Mouse (Mus musculus) hindbrain, embryonic 16.5 days (tissue): Measurements from ENCODE around the gene Eif4a2. TPM values are rescaled to one million over a fixed set of nuclear protein-coding genes. Genes with fewer than 3 reads are reported as not detected.
"Not testable (repeated sequence)": the region's sequence is repeated elsewhere in the genome, so short reads cannot be mapped to it uniquely, and the experiment has no call there.

Experiments
- ATAC-seq: fragments of 200-750 bp; cut with Nextera tagmentation; 2 replicates; pipeline ENCODE4 v1.8.0; 2017; ENCODE audit warnings: moderate TSS enrichment, moderate library complexity
- H3K27ac ChIP-seq: fragments of 300-500 bp; sonication (generic); 2 replicates; pipeline ENCODE4 v1.5.1; 2014; ENCODE audit warnings: low read depth, mild to moderate bottlenecking, control low read depth, low read length, moderate library complexity
- H3K27me3 ChIP-seq: fragments of 300-500 bp; sonication (generic); replicated peaks from 2 replicates; pipeline ENCODE4 v1.6.1; 2014; ENCODE audit warnings: low read length; ENCODE audit not compliant: control insufficient read depth, insufficient read depth
- H3K36me3 ChIP-seq: fragments of 300-500 bp; sonication (generic); 2 replicates; pipeline ENCODE4 v1.6.1; 2014; ENCODE audit warnings: mild to moderate bottlenecking, low read length, moderate library complexity, mixed read lengths; ENCODE audit not compliant: control insufficient read depth, insufficient read depth
- H3K4me1 ChIP-seq: fragments of 300-500 bp; sonication (generic); 2 replicates; pipeline ENCODE4 v1.6.1; 2014; ENCODE audit warnings: low read depth, low read length; ENCODE audit not compliant: control insufficient read depth, insufficient read depth
- H3K4me2 ChIP-seq: fragments of 300-500 bp; sonication (generic); 2 replicates; pipeline ENCODE4 v1.6.1; 2014; ENCODE audit warnings: mild to moderate bottlenecking, low read length, control low read depth, moderate library complexity
- H3K4me3 ChIP-seq: fragments of 300-500 bp; sonication (generic); 2 replicates; pipeline ENCODE4 v1.5.1; 2014; ENCODE audit warnings: mild to moderate bottlenecking, low read length, control low read depth, moderate library complexity
- H3K9ac ChIP-seq: fragments of 300-500 bp; sonication (generic); 2 replicates; pipeline ENCODE4 v1.6.1; 2014; ENCODE audit warnings: low read depth, mild to moderate bottlenecking, control low read depth, low read length, moderate library complexity
- H3K9me3 ChIP-seq: fragments of 300-500 bp; sonication (generic); 2 replicates; pipeline ENCODE4 v1.6.1; 2014; ENCODE audit warnings: mild to moderate bottlenecking, low read length, moderate library complexity; ENCODE audit not compliant: control insufficient read depth
- WGBS: fragments of 180-500 bp; shearing (Covaris S2); extraction: QIAGEN DNeasy Blood & Tissue Kit; methylation state at CpG from one replicate; pipeline ENCODE4 v1.1.7; 2014; 5-methylcytosine and 5-hydroxymethylcytosine counted together
- polyA plus RNA-seq: library from polyadenylated mRNA; unstranded; fragments of >200 nt; fragmentation: Nextera tagmentation; extraction: Ambion mirVana; gene quantifications from 2 replicates; pipeline ENCODE4 v1.2.1, GENCODE M21; 2015

The Eif4a2 gene
- polyA plus RNA-seq, 1 experiment from 2014 or later, result 357 TPM

GRCm38 (mm10) chr16:23093321-23093953, 13.8 kb upstream of the Eif4a2 start:
- Histone ChIP-seq H3K9ac (no peak overlapping the region), H3K4me2 (no peak overlapping the region), H3K4me1 (no peaks in the 10 kb centered on the region), H3K27ac (no peak overlapping the region), H3K9me3 (no peaks in the 10 kb centered on the region), H3K27me3 (no peaks in the 10 kb centered on the region), H3K36me3 (no peaks in the 10 kb centered on the region), H3K4me3 (no peak overlapping the region)
- ATAC-seq, result no peak
- 81% methylated on average over 13 of the region's 13 CpGs for WGBS

- Histone ChIP-seq H3K36me3 (no peaks in the 10 kb centered on the region), H3K4me1 (no peaks in the 10 kb centered on the region), H3K4me3 (no peak overlapping the region), H3K27me3 (no peaks in the 10 kb centered on the region), H3K9me3 (no peaks in the 10 kb centered on the region), H3K9ac (no peak overlapping the region), H3K4me2 (no peak overlapping the region), H3K27ac (no peak overlapping the region)
- WGBS, result 97% methylated on average over 6 of the region's 6 CpGs
- ATAC-seq, result no peak
These were observed 13.1 kb upstream of the Eif4a2 start for GRCm38 (mm10) chr16:23094136-23094535.

- H3K9me3 ChIP-seq, H3K4me2 ChIP-seq, H3K27ac ChIP-seq, H3K9ac ChIP-seq, ATAC-seq, H3K36me3 ChIP-seq, H3K4me3 ChIP-seq, H3K27me3 ChIP-seq: not testable (repeated sequence)
- peaks cover 11% of the 10 kb centered on the region for H3K4me1 ChIP-seq
- 91% methylated on average over 5 of the region's 5 CpGs for WGBS
These were observed 11.7 kb upstream of the Eif4a2 start for GRCm38 (mm10) chr16:23095581-23095980.

GRCm38 (mm10) chr16:23096886-23097285, 10.4 kb upstream of the Eif4a2 start:
- not testable (repeated sequence) for H3K9me3 ChIP-seq, H3K9ac ChIP-seq, H3K27me3 ChIP-seq, ATAC-seq, H3K36me3 ChIP-seq, H3K4me3 ChIP-seq, H3K4me2 ChIP-seq, H3K27ac ChIP-seq
- WGBS, result 89% methylated on average over 1 of the region's 1 CpGs
- H3K4me1 ChIP-seq, result peaks cover 11% of the 10 kb centered on the region

GRCm38 (mm10) chr16:23097290-23098104, 9.7 kb upstream of the Eif4a2 start:
- peaks cover 11% of the 10 kb centered on the region for H3K4me1 ChIP-seq
- H3K4me2 ChIP-seq, H3K4me3 ChIP-seq, H3K36me3 ChIP-seq, H3K9ac ChIP-seq, H3K27me3 ChIP-seq, H3K9me3 ChIP-seq, H3K27ac ChIP-seq, ATAC-seq: not testable (repeated sequence)
- 79% methylated on average over 8 of the region's 8 CpGs for WGBS

- 97% methylated on average over 1 of the region's 1 CpGs for WGBS
- not testable (repeated sequence) for H3K4me2 ChIP-seq, H3K36me3 ChIP-seq, H3K27ac ChIP-seq, H3K4me3 ChIP-seq, ATAC-seq, H3K9ac ChIP-seq, H3K9me3 ChIP-seq, H3K27me3 ChIP-seq
- H3K4me1 ChIP-seq, result peaks cover 11% of the 10 kb centered on the region
These were observed 9.2 kb upstream of the Eif4a2 start for GRCm38 (mm10) chr16:23098105-23098452.

GRCm38 (mm10) chr16:23099632-23100031, 7.6 kb upstream of the Eif4a2 start:
- peak overlapping the region; percentile 61 for H3K4me2 ChIP-seq
- no peak for ATAC-seq
- no peaks in the 10 kb centered on the region for H3K9me3 ChIP-seq
- H3K9ac ChIP-seq, result peak overlapping the region; percentile 52; the same call in 1 of the 2 replicates
- H3K4me1 ChIP-seq, result peaks cover 11% of the 10 kb centered on the region
- no peak overlapping the region for H3K27ac ChIP-seq
- peaks cover 4% of the 10 kb centered on the region for H3K27me3 ChIP-seq
- no peaks in the 10 kb centered on the region for H3K36me3 ChIP-seq
- WGBS, result 8% methylated on average over 12 of the region's 12 CpGs
- peak overlapping the region; percentile 37 for H3K4me3 ChIP-seq

- ATAC-seq, result peak; percentile 73
- no peaks in the 10 kb centered on the region for H3K36me3 ChIP-seq
- peak overlapping the region; percentile 52 for H3K9ac ChIP-seq
- H3K4me2 ChIP-seq, result peak overlapping the region; percentile 61
- peaks cover 11% of the 10 kb centered on the region for H3K4me1 ChIP-seq
- H3K27ac ChIP-seq, result no peak overlapping the region
- H3K4me3 ChIP-seq, result peak overlapping the region; percentile 37
- H3K27me3 ChIP-seq, result peaks cover 4% of the 10 kb centered on the region
- no peaks in the 10 kb centered on the region for H3K9me3 ChIP-seq
- under 1% methylated on average over 9 of the region's 9 CpGs for WGBS
These were observed 7.1 kb upstream of the Eif4a2 start for GRCm38 (mm10) chr16:23100099-23100575.

GRCm38 (mm10) chr16:23100613-23101012, 6.6 kb upstream of the Eif4a2 start:
- Histone ChIP-seq H3K27ac (no peak overlapping the region), H3K36me3 (no peaks in the 10 kb centered on the region), H3K9me3 (no peaks in the 10 kb centered on the region), H3K4me2 (peak overlapping the region; percentile 61; the same call in 1 of the 2 replicates), H3K4me1 (peaks cover 11% of the 10 kb centered on the region), H3K27me3 (peaks cover 4% of the 10 kb centered on the region), H3K9ac (no peak overlapping the region), H3K4me3 (no peak overlapping the region)
- peak; percentile 7; the same call in 1 of the 2 replicates for ATAC-seq
- WGBS, result 15% methylated on average over 10 of the region's 10 CpGs
